Mouse (Mus musculus): Measurements from ENCODE around the gene Tmem119. TPM values are rescaled to one million over a fixed set of nuclear protein-coding genes. Genes with fewer than 3 reads are reported as not detected.
"Not testable (repeated sequence)": the region's sequence is repeated elsewhere in the genome, so short reads cannot be mapped to it uniquely, and the experiment has no call there.

The Tmem119 gene
- polyA plus RNA-seq, 1 experiment from 2014 or later: 25.1 TPM

- H3K27me3 ChIP-seq (ENCODE audit: low read depth, poor library complexity, severe bottlenecking): peaks cover 15% of the 10 kb centered on the region
- H3K36me3 ChIP-seq: no peaks in the 10 kb centered on the region
- H3K4me1 ChIP-seq: peaks cover 32% of the 10 kb centered on the region
- no peak for DNase-seq (ENCODE audit: low spot score)
- whole genome bisulfite sequencing: 42% methylated on average over 27 of the region's 27 CpGs
- peaks cover 7% of the 10 kb centered on the region; the same call in 1 of the 2 replicates for H3K9me3 ChIP-seq (replicated peaks)
- H3K27ac ChIP-seq (replicated peaks): no peak overlapping the region
- no peak overlapping the region for H3K4me3 ChIP-seq
These were observed 14.1 kb upstream of the Tmem119 start for GRCm38 (mm10) chr5:113814111-113815040.

- DNase-seq (ENCODE audit: low spot score): no peak
- H3K27ac ChIP-seq (replicated peaks): no peak overlapping the region
- peaks cover 7% of the 10 kb centered on the region; the same call in 1 of the 2 replicates for H3K9me3 ChIP-seq (replicated peaks)
- 27% methylated on average over 9 of the region's 9 CpGs for WGBS
- H3K36me3 ChIP-seq: no peaks in the 10 kb centered on the region
- peaks cover 27% of the 10 kb centered on the region for H3K4me1 ChIP-seq
- peaks cover 15% of the 10 kb centered on the region for H3K27me3 ChIP-seq (ENCODE audit: low read depth, poor library complexity, severe bottlenecking)
- H3K4me3 ChIP-seq: no peak overlapping the region
These were observed 13.3 kb upstream of the Tmem119 start for GRCm38 (mm10) chr5:113813608-113814007.

- Histone ChIP-seq H3K9me3 (replicated peaks) (peaks cover 7% of the 10 kb centered on the region; the same call in 1 of the 2 replicates), H3K27ac (replicated peaks) (no peak overlapping the region), H3K36me3 (no peaks in the 10 kb centered on the region), H3K4me3 (no peak overlapping the region), H3K4me1 (peaks cover 31% of the 10 kb centered on the region), H3K27me3 (ENCODE audit: low read depth, poor library complexity, severe bottlenecking) (peaks cover 15% of the 10 kb centered on the region)
- 95% methylated on average over 2 of the region's 2 CpGs for WGBS
- no peak for DNase-seq (ENCODE audit: low spot score)
These were observed 12.3 kb upstream of the Tmem119 start for GRCm38 (mm10) chr5:113812638-113813037.

GRCm38 (mm10) chr5:113811824-113812420 is 11.6 kb upstream of the Tmem119 start:
- not testable (repeated sequence) for H3K36me3 ChIP-seq; DNase-seq (ENCODE audit: low spot score); H3K4me3 ChIP-seq; H3K9me3 ChIP-seq (replicated peaks); H3K27ac ChIP-seq (replicated peaks)
- 23% methylated on average over 11 of the region's 12 CpGs for whole genome bisulfite sequencing
- peaks cover 33% of the 10 kb centered on the region for H3K4me1 ChIP-seq
- H3K27me3 ChIP-seq (ENCODE audit: low read depth, poor library complexity, severe bottlenecking): peaks cover 15% of the 10 kb centered on the region

GRCm38 (mm10) chr5:113810111-113810510 is 9.8 kb upstream of the Tmem119 start:
- Histone ChIP-seq H3K4me3 (no peak overlapping the region), H3K9me3 (replicated peaks) (peaks cover 7% of the 10 kb centered on the region; the same call in 1 of the 2 replicates), H3K27ac (replicated peaks) (no peak overlapping the region), H3K4me1 (peaks cover 30% of the 10 kb centered on the region), H3K27me3 (ENCODE audit: low read depth, poor library complexity, severe bottlenecking) (peaks cover 12% of the 10 kb centered on the region), H3K36me3 (no peaks in the 10 kb centered on the region)
- WGBS: 85% methylated on average over 4 of the region's 4 CpGs
- DNase-seq (ENCODE audit: low spot score): no peak

GRCm38 (mm10) chr5:113808177-113808576 is 7.9 kb upstream of the Tmem119 start:
- H3K36me3 ChIP-seq: no peaks in the 10 kb centered on the region
- H3K9me3 ChIP-seq (replicated peaks): peaks cover 7% of the 10 kb centered on the region; the same call in 1 of the 2 replicates
- WGBS: 82% methylated on average over 2 of the region's 2 CpGs
- H3K27me3 ChIP-seq (ENCODE audit: low read depth, poor library complexity, severe bottlenecking): no peaks in the 10 kb centered on the region
- no peak overlapping the region for H3K4me3 ChIP-seq
- H3K27ac ChIP-seq (replicated peaks): no peak overlapping the region
- H3K4me1 ChIP-seq: peaks cover 18% of the 10 kb centered on the region; the same call in 1 of the 2 replicates
- DNase-seq (ENCODE audit: low spot score): no peak

- H3K27ac ChIP-seq (replicated peaks): no peak overlapping the region
- H3K4me1 ChIP-seq: peaks cover 18% of the 10 kb centered on the region; the same call in 1 of the 2 replicates
- no peak for DNase-seq (ENCODE audit: low spot score)
- no peaks in the 10 kb centered on the region for H3K36me3 ChIP-seq
- peaks cover 7% of the 10 kb centered on the region; the same call in 1 of the 2 replicates for H3K9me3 ChIP-seq (replicated peaks)
- WGBS: 68% methylated on average over 9 of the region's 9 CpGs
- no peaks in the 10 kb centered on the region for H3K27me3 ChIP-seq (ENCODE audit: low read depth, poor library complexity, severe bottlenecking)
- no peak overlapping the region for H3K4me3 ChIP-seq
These were observed 7.4 kb upstream of the Tmem119 start for GRCm38 (mm10) chr5:113807712-113808111.

- WGBS: 41% methylated on average over 10 of the region's 10 CpGs
- DNase-seq (ENCODE audit: low spot score): no peak
- no peaks in the 10 kb centered on the region for H3K27me3 ChIP-seq (ENCODE audit: low read depth, poor library complexity, severe bottlenecking)
- no peak overlapping the region for H3K4me3 ChIP-seq
- no peak overlapping the region for H3K27ac ChIP-seq (replicated peaks)
- H3K4me1 ChIP-seq: peaks cover 18% of the 10 kb centered on the region; the same call in 1 of the 2 replicates
- H3K36me3 ChIP-seq: no peaks in the 10 kb centered on the region
- H3K9me3 ChIP-seq (replicated peaks): peaks cover 7% of the 10 kb centered on the region; the same call in 1 of the 2 replicates
These were observed 6.1 kb upstream of the Tmem119 start for GRCm38 (mm10) chr5:113806414-113806813.

- 90% methylated on average over 9 of the region's 9 CpGs for WGBS
- Histone ChIP-seq H3K4me1 (peaks cover 23% of the 10 kb centered on the region), H3K9me3 (replicated peaks) (peaks cover 5% of the 10 kb centered on the region; the same call in 1 of the 2 replicates), H3K27ac (replicated peaks) (no peak overlapping the region), H3K36me3 (no peaks in the 10 kb centered on the region), H3K4me3 (no peak overlapping the region), H3K27me3 (ENCODE audit: low read depth, poor library complexity, severe bottlenecking) (no peaks in the 10 kb centered on the region)
- no peak for DNase-seq (ENCODE audit: low spot score)
These were observed 5.0 kb upstream of the Tmem119 start for GRCm38 (mm10) chr5:113805301-113805700.

GRCm38 (mm10) chr5:113804395-113804966 is 4.2 kb upstream of the Tmem119 start:
- H3K27ac ChIP-seq (replicated peaks): no peak overlapping the region
- H3K4me1 ChIP-seq: peaks cover 31% of the 10 kb centered on the region
- no peak for DNase-seq (ENCODE audit: low spot score)
- H3K4me3 ChIP-seq: no peak overlapping the region
- peaks cover 7% of the 10 kb centered on the region for H3K27me3 ChIP-seq (ENCODE audit: low read depth, poor library complexity, severe bottlenecking)
- no peaks in the 10 kb centered on the region for H3K36me3 ChIP-seq
- H3K9me3 ChIP-seq (replicated peaks): no peaks in the 10 kb centered on the region; the same call in 1 of the 2 replicates
- 69% methylated on average over 7 of the region's 7 CpGs for WGBS

GRCm38 (mm10) chr5:113799691-113800090 is 625 bp downstream of the Tmem119 start:
- Histone ChIP-seq H3K27ac (replicated peaks) (peak overlapping the region; percentile 55; the same call in 1 of the 2 replicates), H3K36me3 (no peaks in the 10 kb centered on the region), H3K9me3 (replicated peaks) (no peaks in the 10 kb centered on the region), H3K4me1 (peaks cover 41% of the 10 kb centered on the region), H3K4me3 (peak overlapping the region; percentile 34), H3K27me3 (ENCODE audit: low read depth, poor library complexity, severe bottlenecking) (peaks cover 52% of the 10 kb centered on the region)
- WGBS: 45% methylated on average over 5 of the region's 5 CpGs
- no peak for DNase-seq (ENCODE audit: low spot score)

- WGBS: 85% methylated on average over 9 of the region's 9 CpGs
- Histone ChIP-seq H3K27ac (replicated peaks) (no peak overlapping the region), H3K4me1 (peaks cover 41% of the 10 kb centered on the region), H3K27me3 (ENCODE audit: low read depth, poor library complexity, severe bottlenecking) (peaks cover 53% of the 10 kb centered on the region), H3K4me3 (no peak overlapping the region), H3K9me3 (replicated peaks) (no peaks in the 10 kb centered on the region), H3K36me3 (no peaks in the 10 kb centered on the region)
- DNase-seq (ENCODE audit: low spot score): no peak
These were observed 1.8 kb downstream of the Tmem119 start for GRCm38 (mm10) chr5:113798525-113798924.
